Mouse (Mus musculus) forebrain, postnatal 0 days (tissue): ENCODE measurements around the gene Lpin2. TPM values are rescaled to one million over a fixed set of nuclear protein-coding genes. Genes with fewer than 3 reads are reported as not detected.
A peak's percentile ranks its signal among the peaks of the same experiment; 100 is the strongest.

Source experiments
- ATAC-seq: fragments of 200-750 bp; cut with Nextera tagmentation; 2 replicates; pipeline ENCODE4 v1.8.0; 2017; ENCODE audit warnings: mild to moderate bottlenecking, moderate library complexity
- DNase-seq: peaks from one replicate; pipeline ENCODE4 v3.0.0-alpha.2; 2015
- H3K27ac ChIP-seq: fragments of 300-500 bp; sonication (generic); 2 replicates; pipeline ENCODE4 v1.5.1; 2014; ENCODE audit warnings: low read depth, mild to moderate bottlenecking, antibody characterized with exemption, low read length, moderate library complexity, mixed read lengths
- H3K27me3 ChIP-seq: fragments of 300-500 bp; sonication (generic); 2 replicates; pipeline ENCODE4 v1.6.1; 2014; ENCODE audit warnings: mild to moderate bottlenecking, low read length, mixed read lengths; ENCODE audit not compliant: insufficient read depth
- H3K36me3 ChIP-seq: fragments of 300-500 bp; sonication (generic); 2 replicates; pipeline ENCODE4 v1.6.1; 2014; ENCODE audit warnings: mild to moderate bottlenecking, moderate library complexity; ENCODE audit not compliant: insufficient read depth
- H3K4me1 ChIP-seq: fragments of 300-500 bp; sonication (generic); 2 replicates; pipeline ENCODE4 v1.6.1; 2014; ENCODE audit warnings: antibody characterized with exemption; ENCODE audit not compliant: insufficient read depth
- H3K4me2 ChIP-seq: fragments of 300-500 bp; sonication (generic); 2 replicates; pipeline ENCODE4 v1.6.1; 2014; ENCODE audit warnings: low read depth, mild to moderate bottlenecking, moderate library complexity
- H3K4me3 ChIP-seq: fragments of 300-500 bp; sonication (generic); 2 replicates; pipeline ENCODE4 v1.5.1; 2014; ENCODE audit warnings: low read depth, low read length, mixed read lengths
- H3K9ac ChIP-seq: fragments of 300-500 bp; sonication (generic); 2 replicates; pipeline ENCODE4 v1.6.1; 2014; ENCODE audit warnings: mild to moderate bottlenecking
- H3K9me3 ChIP-seq: fragments of 300-500 bp; sonication (generic); 2 replicates; pipeline ENCODE4 v1.6.1; 2016; ENCODE audit warnings: low read length
- CTCF ChIP-seq: sonication (generic); IDR thresholded peaks from 2 replicates; pipeline ENCODE4 v1.5.1; 2016; ENCODE audit warnings: antibody characterized with exemption, control low read depth, low read depth
- WGBS: fragments of 180-500 bp; shearing (Covaris S2); extraction: QIAGEN DNeasy Blood & Tissue Kit; methylation state at CpG from one replicate; pipeline ENCODE4 v1.1.7; 2014; 5-methylcytosine and 5-hydroxymethylcytosine counted together
- polyA plus RNA-seq: library from polyadenylated mRNA; unstranded; fragments of >200 nt; fragmentation: Nextera tagmentation; extraction: Ambion mirVana; gene quantifications from 2 replicates; pipeline ENCODE4 v1.2.1, GENCODE M21; 2015
- total RNA-seq: library from RNA; depleted of rRNA; stranded (reverse); fragments of >200 nt; gene quantifications from 2 replicates; pipeline ENCODE4 v1.2.3, GENCODE M21; 2014

The Lpin2 gene
- total and polyA plus RNA-seq, 2 experiments from 2014 or later, result 32.5 to 58.6 TPM

- no peak overlapping the region for H3K27ac ChIP-seq
- no peak overlapping the region for H3K4me3 ChIP-seq
- H3K4me2 ChIP-seq, result no peak overlapping the region
- DNase-seq, result no peak
- no peaks in the 10 kb centered on the region for H3K27me3 ChIP-seq
- ATAC-seq, result no peak
- H3K9ac ChIP-seq, result no peak overlapping the region
- 0 out of 2 replicates have a peak, but pooled peaks cover 3% of the 10 kb centered on the region for H3K9me3 ChIP-seq
- 76% methylated on average over 1 of the region's 1 CpGs for WGBS
- H3K4me1 ChIP-seq, result no peaks in the 10 kb centered on the region
- TF ChIP-seq CTCF, result no peak
- no peaks in the 10 kb centered on the region for H3K36me3 ChIP-seq
These were observed 10.7 kb downstream of the Lpin2 start for GRCm38 (mm10) chr17:71193019-71193418.

GRCm38 (mm10) chr17:71193485-71193884 is 11.1 kb downstream of the Lpin2 start:
- no peak overlapping the region for H3K4me3 ChIP-seq
- no peak overlapping the region for H3K27ac ChIP-seq
- WGBS, result 29% methylated on average over 1 of the region's 1 CpGs
- H3K9me3 ChIP-seq, result 0 out of 2 replicates have a peak, but pooled peaks cover 3% of the 10 kb centered on the region
- no peak overlapping the region for H3K9ac ChIP-seq
- no peak for ATAC-seq
- no peak for DNase-seq
- H3K4me2 ChIP-seq, result no peak overlapping the region
- no peaks in the 10 kb centered on the region for H3K4me1 ChIP-seq
- no peaks in the 10 kb centered on the region for H3K27me3 ChIP-seq
- no peaks in the 10 kb centered on the region for H3K36me3 ChIP-seq
- TF ChIP-seq CTCF, result no peak

- ATAC-seq (no peak), DNase-seq (no peak)
- H3K4me3 ChIP-seq, result no peak overlapping the region
- H3K4me1 ChIP-seq, result no peaks in the 10 kb centered on the region
- H3K9ac ChIP-seq, result no peak overlapping the region
- no peak overlapping the region for H3K27ac ChIP-seq
- H3K4me2 ChIP-seq, result peak overlapping the region; percentile 35; the same call in 1 of the 2 replicates
- H3K27me3 ChIP-seq, result no peaks in the 10 kb centered on the region
- TF ChIP-seq CTCF, result no peak
- no peaks in the 10 kb centered on the region for H3K36me3 ChIP-seq
- 0 out of 2 replicates have a peak, but pooled peaks cover 3% of the 10 kb centered on the region for H3K9me3 ChIP-seq
- WGBS, result 69% methylated on average over 3 of the region's 3 CpGs
These were observed 12.7 kb downstream of the Lpin2 start for GRCm38 (mm10) chr17:71194906-71195632.

- TF ChIP-seq CTCF, result peak; percentile 65
- H3K36me3 ChIP-seq, result no peaks in the 10 kb centered on the region
- no peaks in the 10 kb centered on the region for H3K27me3 ChIP-seq
- H3K9ac ChIP-seq, result no peak overlapping the region
- H3K4me2 ChIP-seq, result peak overlapping the region; percentile 35
- ATAC-seq (no peak), DNase-seq (peak; percentile 49)
- no peak overlapping the region for H3K4me3 ChIP-seq
- 38% methylated on average over 10 of the region's 10 CpGs for WGBS
- 0 out of 2 replicates have a peak, but pooled peaks cover 3% of the 10 kb centered on the region for H3K9me3 ChIP-seq
- no peak overlapping the region for H3K27ac ChIP-seq
- no peaks in the 10 kb centered on the region for H3K4me1 ChIP-seq
These were observed 13.5 kb downstream of the Lpin2 start for GRCm38 (mm10) chr17:71195633-71196391.

- ATAC-seq (no peak), DNase-seq (no peak)
- no peak for TF ChIP-seq CTCF
- no peak overlapping the region for H3K4me3 ChIP-seq
- no peaks in the 10 kb centered on the region for H3K27me3 ChIP-seq
- no peak overlapping the region for H3K27ac ChIP-seq
- no peaks in the 10 kb centered on the region for H3K4me1 ChIP-seq
- H3K9ac ChIP-seq, result no peak overlapping the region
- 74% methylated on average over 3 of the region's 3 CpGs for WGBS
- no peaks in the 10 kb centered on the region for H3K36me3 ChIP-seq
- no peak overlapping the region for H3K4me2 ChIP-seq
- 0 out of 2 replicates have a peak, but pooled peaks cover 3% of the 10 kb centered on the region for H3K9me3 ChIP-seq
These were observed 14.1 kb downstream of the Lpin2 start for GRCm38 (mm10) chr17:71196415-71196814.

- 82% methylated on average over 3 of the region's 3 CpGs for WGBS
- no peaks in the 10 kb centered on the region for H3K27me3 ChIP-seq
- peak; percentile 3; the same call in 1 of the 2 replicates for TF ChIP-seq CTCF
- H3K4me2 ChIP-seq, result no peak overlapping the region
- DNase-seq (no peak), ATAC-seq (no peak)
- H3K27ac ChIP-seq, result no peak overlapping the region
- H3K36me3 ChIP-seq, result no peaks in the 10 kb centered on the region
- no peak overlapping the region for H3K4me3 ChIP-seq
- H3K4me1 ChIP-seq, result no peaks in the 10 kb centered on the region
- no peaks in the 10 kb centered on the region for H3K9me3 ChIP-seq
- H3K9ac ChIP-seq, result no peak overlapping the region
These were observed 17.0 kb downstream of the Lpin2 start for GRCm38 (mm10) chr17:71199346-71199745.

- Histone ChIP-seq H3K27me3 (no peaks in the 10 kb centered on the region), H3K9me3 (no peaks in the 10 kb centered on the region), H3K9ac (no peak overlapping the region), H3K36me3 (no peaks in the 10 kb centered on the region), H3K4me2 (no peak overlapping the region), H3K27ac (no peak overlapping the region), H3K4me1 (no peaks in the 10 kb centered on the region), H3K4me3 (no peak overlapping the region)
- DNase-seq (no peak), ATAC-seq (no peak)
- no peak for TF ChIP-seq CTCF
- WGBS, result 88% methylated on average over 4 of the region's 4 CpGs
These were observed 19.8 kb downstream of the Lpin2 start for GRCm38 (mm10) chr17:71202136-71202535.
